Mouse (Mus musculus) forelimb bud, embryonic 11.5 days (tissue): Measurements from ENCODE around the gene Slc6a6.

Source experiments
- DNase-seq: peaks from one replicate; pipeline ENCODE4 v3.0.0-alpha.2; 2012; ENCODE audit warnings: low read depth, low spot score

Gene Slc6a6

GRCm38 (mm10) chr6:91683602-91684473 is at the start of gene Slc6a6:
Gene Slc6a6 (plus strand): TSS chr6:91684053.
- peak; percentile 93 for DNase-seq

GRCm38 (mm10) chr6:91634417-91634816 is 49.4 kb upstream of the Slc6a6 start:
- no peak for DNase-seq

GRCm38 (mm10) chr6:91634876-91635275 is 49.0 kb upstream of the Slc6a6 start:
- no peak for DNase-seq

- no peak for DNase-seq
Measured at GRCm38 (mm10) chr6:91638204-91638995, 45.5 kb upstream of the Slc6a6 start.

- no peak for DNase-seq
Measured at GRCm38 (mm10) chr6:91643011-91643410, 40.8 kb upstream of the Slc6a6 start.

GRCm38 (mm10) chr6:91643416-91643921 is 40.4 kb upstream of the Slc6a6 start:
- no peak for DNase-seq

GRCm38 (mm10) chr6:91646019-91646418 is 37.8 kb upstream of the Slc6a6 start:
- DNase-seq: peak; percentile 3

GRCm38 (mm10) chr6:91646822-91647221 is 37.0 kb upstream of the Slc6a6 start:
- DNase-seq: no peak

GRCm38 (mm10) chr6:91647385-91647791 is 36.5 kb upstream of the Slc6a6 start:
- peak; percentile 1 for DNase-seq

GRCm38 (mm10) chr6:91650255-91650654 is 33.6 kb upstream of the Slc6a6 start:
- no peak for DNase-seq

GRCm38 (mm10) chr6:91652296-91652695 is 31.6 kb upstream of the Slc6a6 start:
- no peak for DNase-seq

- no peak for DNase-seq
Measured at GRCm38 (mm10) chr6:91655244-91655643, 28.6 kb upstream of the Slc6a6 start.

- DNase-seq: no peak
Measured at GRCm38 (mm10) chr6:91655874-91656433, 27.9 kb upstream of the Slc6a6 start.

- no peak for DNase-seq
Measured at GRCm38 (mm10) chr6:91658288-91658687, 25.6 kb upstream of the Slc6a6 start.

- no peak for DNase-seq
Measured at GRCm38 (mm10) chr6:91659841-91660509, 23.9 kb upstream of the Slc6a6 start.

- DNase-seq: no peak
Measured at GRCm38 (mm10) chr6:91662301-91662700, 21.6 kb upstream of the Slc6a6 start.

- no peak for DNase-seq
Measured at GRCm38 (mm10) chr6:91663616-91664015, 20.2 kb upstream of the Slc6a6 start.

GRCm38 (mm10) chr6:91665267-91665666 is 18.6 kb upstream of the Slc6a6 start:
- DNase-seq: no peak

- no peak for DNase-seq
Measured at GRCm38 (mm10) chr6:91665990-91666700, 17.7 kb upstream of the Slc6a6 start.

- DNase-seq: no peak
Measured at GRCm38 (mm10) chr6:91667141-91667540, 16.7 kb upstream of the Slc6a6 start.

GRCm38 (mm10) chr6:91668276-91668675 is 15.6 kb upstream of the Slc6a6 start:
- no peak for DNase-seq
